Mouse (Mus musculus): ENCODE data around the gene Brca2. TPM values are rescaled to one million over a fixed set of nuclear protein-coding genes. Genes with fewer than 3 reads are reported as not detected.

Brca2 gene
- polyA plus RNA-seq, 1 experiment from 2014 or later: 34.1 TPM

DNA sequence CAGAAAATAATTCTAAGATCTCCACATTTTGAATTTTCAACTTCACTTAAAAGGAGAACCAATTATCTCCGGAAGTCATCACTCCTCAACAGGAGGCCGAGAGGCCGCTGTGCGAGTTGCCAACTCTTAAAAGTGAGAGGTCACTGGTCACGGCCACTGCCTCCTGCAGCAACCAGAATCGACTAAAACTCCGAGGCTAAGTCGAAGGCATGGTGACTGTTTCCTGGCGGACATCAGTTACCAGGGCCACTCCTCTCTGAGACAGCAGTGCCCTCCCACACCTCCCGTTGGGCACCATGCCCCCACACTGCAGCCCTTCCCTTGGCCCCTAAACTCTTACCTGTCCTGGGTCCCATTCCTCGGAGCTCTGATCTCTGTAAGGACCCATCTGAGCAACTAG, 54.4 kb downstream of the Brca2 start:
- ATAC-seq (ENCODE audit: insufficient read depth): no peak
- no peak overlapping the region for H3K9ac ChIP-seq

DNA sequence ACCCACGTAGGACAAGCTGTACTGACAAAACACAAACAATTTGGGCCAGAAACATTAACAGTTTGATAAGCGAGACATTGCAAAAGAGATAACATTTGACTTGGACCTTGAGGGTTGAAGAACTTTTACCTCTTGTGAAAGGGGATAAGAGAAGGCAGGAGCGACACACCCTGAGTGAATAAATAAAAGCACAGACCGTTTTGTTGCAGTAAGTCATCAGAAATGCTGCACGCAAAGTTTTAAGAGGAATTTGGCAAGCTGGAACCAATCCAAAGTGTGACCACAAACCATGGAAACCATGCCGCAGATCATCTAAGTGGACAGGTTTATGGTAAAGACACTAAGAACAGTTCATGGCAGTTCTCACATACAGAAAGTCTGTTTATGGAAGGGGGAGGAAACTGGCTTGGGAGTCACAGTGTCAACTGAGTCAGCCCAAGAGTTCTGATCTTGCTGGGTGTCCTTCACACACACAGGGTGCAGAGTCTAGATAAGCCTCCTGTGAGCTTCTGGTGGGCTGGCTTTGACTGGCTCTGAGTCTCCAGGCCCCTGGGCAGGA, 56.3 kb downstream of the Brca2 start:
- ATAC-seq (ENCODE audit: insufficient read depth): peak; percentile 16; the same call in 1 of the 2 replicates
- Histone ChIP-seq H3K27me3 (ENCODE audit: insufficient read depth, low read length) (no peaks in the 10 kb centered on the region), H3K4me3 (ENCODE audit: low read depth, low read length) (no peak overlapping the region), H3K9ac (no peak overlapping the region), H3K9me3 (ENCODE audit: low read depth, low read length) (no peaks in the 10 kb centered on the region), H3K4me1 (ENCODE audit: insufficient read depth) (no peaks in the 10 kb centered on the region; the same call in 1 of the 2 replicates), H3K4me2 (no peak overlapping the region), H3K27ac (ENCODE audit: low read depth) (no peak overlapping the region), H3K36me3 (ENCODE audit: insufficient read depth) (no peaks in the 10 kb centered on the region)
- DNase-seq: peak; percentile 66
- no peak for TF ChIP-seq CTCF (IDR thresholded peaks at IDR 0.05; ENCODE audit: low read depth)
- 42% methylated on average over 6 of the region's 6 CpGs for WGBS

More for the DNA sequence above, 54.4 kb downstream of the Brca2 start:
- H3K27ac ChIP-seq (ENCODE audit: low read depth): no peak overlapping the region
- H3K27me3 ChIP-seq (ENCODE audit: insufficient read depth, low read length): no peaks in the 10 kb centered on the region
- no peak for TF ChIP-seq CTCF (IDR thresholded peaks at IDR 0.05; ENCODE audit: low read depth)
- DNase-seq: no peak
- H3K4me3 ChIP-seq (ENCODE audit: low read depth, low read length): no peak overlapping the region
- H3K36me3 ChIP-seq (ENCODE audit: insufficient read depth): peaks cover 9% of the 10 kb centered on the region; the same call in 1 of the 2 replicates
- H3K9me3 ChIP-seq (ENCODE audit: low read depth, low read length): no peaks in the 10 kb centered on the region
- H3K4me1 ChIP-seq (ENCODE audit: insufficient read depth): no peaks in the 10 kb centered on the region; the same call in 1 of the 2 replicates
- no peak overlapping the region for H3K4me2 ChIP-seq
- WGBS: 70% methylated on average over 11 of the region's 11 CpGs

DNA sequence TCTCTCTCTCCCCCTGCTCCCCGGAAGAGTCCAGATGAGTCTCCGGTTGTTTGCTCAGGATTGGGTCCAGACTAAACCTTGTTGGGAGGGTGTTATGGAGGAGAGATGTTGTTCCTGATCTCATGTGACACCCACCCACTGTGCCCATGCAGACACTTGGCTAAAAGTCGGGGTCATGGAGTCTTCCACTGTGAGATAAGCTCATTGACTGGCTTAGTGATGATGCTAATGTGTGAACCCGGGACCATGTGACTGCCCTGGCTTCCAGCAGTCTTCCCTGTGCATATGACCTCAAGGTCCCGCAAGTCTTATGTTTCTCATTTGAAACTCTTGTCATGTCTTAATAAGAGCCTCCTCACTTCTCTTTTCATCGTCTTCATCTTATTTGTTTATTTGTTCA, 58.8 kb downstream of the Brca2 start:
- no peak for ATAC-seq (ENCODE audit: insufficient read depth)
- Histone ChIP-seq H3K9ac (no peak overlapping the region), H3K9me3 (ENCODE audit: low read depth, low read length) (no peaks in the 10 kb centered on the region), H3K27ac (ENCODE audit: low read depth) (no peak overlapping the region), H3K4me1 (ENCODE audit: insufficient read depth) (no peaks in the 10 kb centered on the region; the same call in 1 of the 2 replicates), H3K36me3 (ENCODE audit: insufficient read depth) (no peaks in the 10 kb centered on the region), H3K27me3 (ENCODE audit: insufficient read depth, low read length) (no peaks in the 10 kb centered on the region), H3K4me2 (no peak overlapping the region), H3K4me3 (ENCODE audit: low read depth, low read length) (no peak overlapping the region)
- 56% methylated on average over 6 of the region's 6 CpGs for WGBS
- no peak for TF ChIP-seq CTCF (IDR thresholded peaks at IDR 0.05; ENCODE audit: low read depth)
- DNase-seq: no peak

DNA sequence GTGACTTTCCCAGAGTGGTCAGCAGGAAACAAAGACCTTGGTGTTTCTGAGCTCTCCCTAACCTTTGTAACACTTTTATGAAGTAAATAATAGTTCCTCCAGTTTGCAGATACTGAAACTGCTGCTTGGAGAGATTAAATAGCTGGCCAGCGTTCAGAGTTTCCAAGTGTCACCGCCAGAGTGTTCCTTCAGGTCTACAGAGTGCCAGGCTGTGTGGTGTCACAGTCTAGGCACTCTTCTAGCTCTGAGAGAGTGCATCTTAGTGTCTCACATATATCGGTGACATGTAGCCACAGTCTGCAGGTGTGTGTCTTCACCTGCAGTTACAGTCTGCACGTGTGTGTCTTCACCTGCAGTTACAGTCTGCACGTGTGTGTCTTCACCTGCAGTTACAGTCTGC, 60.8 kb downstream of the Brca2 start:
- no peak for TF ChIP-seq CTCF (IDR thresholded peaks at IDR 0.05; ENCODE audit: low read depth)
- no peaks in the 10 kb centered on the region for H3K36me3 ChIP-seq (ENCODE audit: insufficient read depth)
- no peak for DNase-seq
- H3K4me1 ChIP-seq (ENCODE audit: insufficient read depth): no peaks in the 10 kb centered on the region; the same call in 1 of the 2 replicates
- no peaks in the 10 kb centered on the region for H3K9me3 ChIP-seq (ENCODE audit: low read depth, low read length)
- no peak for ATAC-seq (ENCODE audit: insufficient read depth)
- H3K4me2 ChIP-seq: no peak overlapping the region
- 75% methylated on average over 5 of the region's 5 CpGs for WGBS
- H3K27ac ChIP-seq (ENCODE audit: low read depth): no peak overlapping the region
- no peak overlapping the region for H3K9ac ChIP-seq
- H3K4me3 ChIP-seq (ENCODE audit: low read depth, low read length): no peak overlapping the region
- no peaks in the 10 kb centered on the region for H3K27me3 ChIP-seq (ENCODE audit: insufficient read depth, low read length)

DNA sequence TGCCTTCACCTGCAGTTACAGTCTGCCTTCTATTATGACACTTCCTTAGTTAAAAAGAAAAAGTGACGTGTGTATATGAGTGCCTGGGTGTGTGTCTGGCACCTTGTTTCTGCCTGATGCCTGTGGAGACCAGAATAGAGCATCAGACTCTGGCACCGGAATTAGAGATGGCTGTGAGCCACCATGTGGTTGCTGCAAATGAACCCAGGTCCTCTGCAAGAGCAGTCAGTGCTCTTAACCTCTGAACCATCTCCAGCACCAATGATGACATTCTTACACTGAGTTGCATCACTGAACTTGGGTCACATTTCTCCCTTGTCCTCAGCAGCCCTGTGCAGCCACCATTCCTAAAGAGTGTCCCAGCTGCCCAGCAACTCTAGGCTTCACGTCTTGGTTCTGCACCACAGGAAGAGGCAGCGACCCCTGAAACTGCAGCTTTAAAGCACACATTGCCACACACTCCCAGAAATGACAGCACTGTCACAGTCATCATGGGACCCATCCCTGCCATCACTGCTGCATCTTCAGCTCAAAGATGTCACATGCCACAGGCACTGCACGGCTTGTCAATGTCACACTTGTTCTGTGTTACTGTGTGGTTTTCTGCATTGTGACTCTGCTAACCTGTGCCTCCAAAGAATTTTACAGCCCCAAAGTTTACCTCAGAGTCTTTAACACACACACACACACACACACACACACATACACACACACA, 61.3 kb downstream of the Brca2 start:
- Histone ChIP-seq H3K36me3 (ENCODE audit: insufficient read depth) (no peaks in the 10 kb centered on the region), H3K27me3 (ENCODE audit: insufficient read depth, low read length) (no peaks in the 10 kb centered on the region), H3K27ac (ENCODE audit: low read depth) (no peak overlapping the region), H3K4me2 (no peak overlapping the region), H3K9ac (no peak overlapping the region), H3K4me1 (ENCODE audit: insufficient read depth) (no peaks in the 10 kb centered on the region; the same call in 1 of the 2 replicates), H3K9me3 (ENCODE audit: low read depth, low read length) (no peaks in the 10 kb centered on the region), H3K4me3 (ENCODE audit: low read depth, low read length) (no peak overlapping the region)
- WGBS: 58% methylated on average over 5 of the region's 5 CpGs
- DNase-seq (no peak), ATAC-seq (ENCODE audit: insufficient read depth) (no peak)
- TF ChIP-seq CTCF (IDR thresholded peaks at IDR 0.05; ENCODE audit: low read depth): no peak

DNA sequence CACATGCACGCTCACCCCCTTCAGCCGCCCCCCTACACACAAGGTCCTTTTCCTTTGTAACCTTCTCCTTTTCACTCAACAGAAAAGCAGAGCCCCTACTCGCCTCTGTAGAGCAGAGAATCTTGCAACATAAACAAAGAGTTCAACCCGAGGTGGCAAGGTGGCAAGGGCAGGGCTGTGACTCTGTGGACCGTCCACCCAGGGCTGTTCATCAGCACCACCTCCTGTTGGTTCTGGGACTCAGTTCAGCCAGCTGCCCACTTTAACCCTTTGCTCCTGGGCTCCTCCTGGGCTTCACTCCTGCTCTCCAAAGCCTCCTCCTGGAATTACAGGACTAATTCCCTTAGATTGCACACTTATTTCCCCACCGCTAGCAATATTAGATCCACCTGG, 61.9 kb downstream of the Brca2 start:
- no peaks in the 10 kb centered on the region for H3K9me3 ChIP-seq (ENCODE audit: low read depth, low read length)
- H3K27ac ChIP-seq (ENCODE audit: low read depth): no peak overlapping the region
- WGBS: 20% methylated on average over 6 of the region's 6 CpGs
- no peaks in the 10 kb centered on the region for H3K27me3 ChIP-seq (ENCODE audit: insufficient read depth, low read length)
- no peak overlapping the region for H3K4me3 ChIP-seq (ENCODE audit: low read depth, low read length)
- no peaks in the 10 kb centered on the region for H3K36me3 ChIP-seq (ENCODE audit: insufficient read depth)
- H3K4me1 ChIP-seq (ENCODE audit: insufficient read depth): no peaks in the 10 kb centered on the region; the same call in 1 of the 2 replicates
- DNase-seq: no peak
- TF ChIP-seq CTCF (IDR thresholded peaks at IDR 0.05; ENCODE audit: low read depth): no peak
- ATAC-seq (ENCODE audit: insufficient read depth): no peak
- H3K4me2 ChIP-seq: no peak overlapping the region
- no peak overlapping the region for H3K9ac ChIP-seq

DNA sequence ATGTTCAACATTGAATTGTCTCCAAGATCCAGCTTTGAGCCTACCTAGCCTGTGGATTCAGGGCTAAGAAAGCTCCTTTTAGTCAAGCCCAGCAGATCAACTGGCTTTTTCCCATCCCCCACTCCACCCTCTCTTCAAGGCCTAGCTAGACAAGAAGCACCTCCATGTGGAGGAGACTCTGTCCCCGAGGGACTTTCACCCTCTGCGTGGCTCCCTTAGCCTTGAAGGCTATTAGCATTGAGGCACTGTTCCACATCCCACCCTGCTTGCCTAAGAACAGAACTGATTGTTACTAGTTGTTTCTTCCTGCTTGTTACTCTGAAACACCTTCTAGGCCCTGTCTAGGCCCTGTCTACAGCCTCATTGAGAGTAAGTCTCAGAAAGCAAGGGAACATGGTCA, 67.5 kb downstream of the Brca2 start:
- 0 out of 2 replicates have a peak, but pooled peaks cover 4% of the 10 kb centered on the region for H3K4me1 ChIP-seq (ENCODE audit: insufficient read depth)
- no peak overlapping the region for H3K4me3 ChIP-seq (ENCODE audit: low read depth, low read length)
- H3K27ac ChIP-seq (ENCODE audit: low read depth): no peak overlapping the region
- H3K36me3 ChIP-seq (ENCODE audit: insufficient read depth): no peaks in the 10 kb centered on the region
- no peak overlapping the region for H3K4me2 ChIP-seq
- WGBS: 79% methylated on average over 2 of the region's 2 CpGs
- no peak for ATAC-seq (ENCODE audit: insufficient read depth)
- peaks cover 13% of the 10 kb centered on the region; the same call in 1 of the 2 replicates for H3K27me3 ChIP-seq (ENCODE audit: insufficient read depth, low read length)
- no peaks in the 10 kb centered on the region for H3K9me3 ChIP-seq (ENCODE audit: low read depth, low read length)
- DNase-seq: no peak
- no peak for TF ChIP-seq CTCF (IDR thresholded peaks at IDR 0.05; ENCODE audit: low read depth)
- no peak overlapping the region for H3K9ac ChIP-seq
